Mouse (Mus musculus): Measurements from ENCODE around the gene Fgd6. TPM values are rescaled to one million over a fixed set of nuclear protein-coding genes. Genes with fewer than 3 reads are reported as not detected.

Fgd6 gene
- polyA plus RNA-seq, 1 experiment from 2014 or later: 2.4 TPM

GRCm38 (mm10) chr10:94172706-94173105, 136.9 kb downstream of the Fgd6 start:
- ATAC-seq (ENCODE audit: low FRiP score, low read depth): no peak
- Histone ChIP-seq H3K4me1 (replicated peaks) (0 out of 2 replicates have a peak, but pooled peaks cover 8% of the 10 kb centered on the region), H3K9ac (no peak overlapping the region), H3K9me3 (no peaks in the 10 kb centered on the region), H3K36me3 (peaks cover 41% of the 10 kb centered on the region), H3K4me3 (no peak overlapping the region), H3K27me3 (no peaks in the 10 kb centered on the region), H3K27ac (replicated peaks) (no peak overlapping the region), H3K4me2 (no peak overlapping the region)
- whole genome bisulfite sequencing: 22% methylated on average over 6 of the region's 6 CpGs

GRCm38 (mm10) chr10:94174652-94175051, 138.9 kb downstream of the Fgd6 start:
- H3K27ac ChIP-seq (replicated peaks): no peak overlapping the region
- H3K36me3 ChIP-seq: peaks cover 26% of the 10 kb centered on the region
- no peaks in the 10 kb centered on the region for H3K27me3 ChIP-seq
- no peaks in the 10 kb centered on the region for H3K9me3 ChIP-seq
- no peak overlapping the region for H3K9ac ChIP-seq
- ATAC-seq (ENCODE audit: low FRiP score, low read depth): no peak
- H3K4me3 ChIP-seq: no peak overlapping the region
- H3K4me1 ChIP-seq (replicated peaks): 0 out of 2 replicates have a peak, but pooled peaks cover 8% of the 10 kb centered on the region
- WGBS: 84% methylated on average over 7 of the region's 7 CpGs
- H3K4me2 ChIP-seq: no peak overlapping the region

- H3K9ac ChIP-seq: no peak overlapping the region
- no peak overlapping the region for H3K4me3 ChIP-seq
- no peaks in the 10 kb centered on the region for H3K9me3 ChIP-seq
- 50% methylated on average over 4 of the region's 4 CpGs for WGBS
- no peak for ATAC-seq (ENCODE audit: low FRiP score, low read depth)
- no peak overlapping the region for H3K27ac ChIP-seq (replicated peaks)
- no peaks in the 10 kb centered on the region for H3K27me3 ChIP-seq
- H3K4me1 ChIP-seq (replicated peaks): no peaks in the 10 kb centered on the region
- no peak overlapping the region for H3K4me2 ChIP-seq
- peaks cover 13% of the 10 kb centered on the region; the same call in 1 of the 2 replicates for H3K36me3 ChIP-seq
Measured at GRCm38 (mm10) chr10:94183199-94183598, 147.4 kb downstream of the Fgd6 start.

Other genes with a start within 250 kb of the Fgd6 start
- gene Usp44, start 204.4 kb upstream of the Fgd6 start, polyA plus RNA-seq (2015; fragmentation: Nextera tagmentation; extraction: Ambion mirVana): 0.43 and 0.64 TPM in 2 replicates
- gene Metap2, start 138.9 kb upstream of the Fgd6 start, polyA plus RNA-seq (2015; fragmentation: Nextera tagmentation; extraction: Ambion mirVana): 153 and 156 TPM in 2 replicates
- 51.3 and 55.3 TPM in 2 replicates for gene Vezt, start 184 bp upstream of the Fgd6 start, polyA plus RNA-seq (2015; fragmentation: Nextera tagmentation; extraction: Ambion mirVana)
- 6.1 and 6.4 TPM in 2 replicates for gene Nr2c1, start 112.0 kb downstream of the Fgd6 start, polyA plus RNA-seq (2015; fragmentation: Nextera tagmentation; extraction: Ambion mirVana)
- 361 and 385 TPM in 2 replicates for gene Ndufa12, start 162.7 kb downstream of the Fgd6 start, polyA plus RNA-seq (2015; fragmentation: Nextera tagmentation; extraction: Ambion mirVana)